Mouse (Mus musculus): ENCODE data around the gene Zcchc2. TPM values are rescaled to one million over a fixed set of nuclear protein-coding genes. Genes with fewer than 3 reads are reported as not detected.

Gene Zcchc2
- polyA plus RNA-seq, 1 experiment from 2014 or later, result 1.9 TPM

- Histone ChIP-seq H3K4me1 (ENCODE audit: control insufficient read depth, insufficient read depth, low read length) (no peaks in the 10 kb centered on the region; the same call in 1 of the 2 replicates), H3K4me2 (ENCODE audit: low read depth, low read length) (no peak overlapping the region), H3K27ac (replicated peaks; ENCODE audit: low read depth, low read length) (no peak overlapping the region), H3K9me3 (replicated peaks; ENCODE audit: control insufficient read depth, low read length) (no peaks in the 10 kb centered on the region), H3K27me3 (ENCODE audit: control insufficient read depth, insufficient read depth, low read length) (no peaks in the 10 kb centered on the region), H3K4me3 (ENCODE audit: low read depth, low read length) (no peak overlapping the region), H3K9ac (replicated peaks; ENCODE audit: low read length) (no peak overlapping the region), H3K36me3 (replicated peaks; ENCODE audit: control insufficient read depth, insufficient read depth, low read depth, low read length) (no peaks in the 10 kb centered on the region)
- DNase-seq (ENCODE audit: low spot score) (no peak), ATAC-seq (replicated peaks; ENCODE audit: insufficient number of reproducible peaks, low FRiP score, low TSS enrichment, low read depth) (no peak)
- WGBS, result 85% methylated on average over 7 of the region's 7 CpGs
Measured at GRCm38 (mm10) chr1:106073166-106073565, 83.0 kb downstream of the Zcchc2 start.

GRCm38 (mm10) chr1:106074141-106074540 is 83.9 kb downstream of the Zcchc2 start:
- Histone ChIP-seq H3K9ac (replicated peaks; ENCODE audit: low read length) (no peak overlapping the region), H3K4me3 (ENCODE audit: low read depth, low read length) (no peak overlapping the region), H3K4me1 (ENCODE audit: control insufficient read depth, insufficient read depth, low read length) (no peaks in the 10 kb centered on the region; the same call in 1 of the 2 replicates), H3K27ac (replicated peaks; ENCODE audit: low read depth, low read length) (no peak overlapping the region), H3K27me3 (ENCODE audit: control insufficient read depth, insufficient read depth, low read length) (no peaks in the 10 kb centered on the region), H3K36me3 (replicated peaks; ENCODE audit: control insufficient read depth, insufficient read depth, low read depth, low read length) (no peaks in the 10 kb centered on the region), H3K4me2 (ENCODE audit: low read depth, low read length) (no peak overlapping the region), H3K9me3 (replicated peaks; ENCODE audit: control insufficient read depth, low read length) (no peaks in the 10 kb centered on the region)
- 80% methylated on average over 7 of the region's 7 CpGs for WGBS
- DNase-seq (ENCODE audit: low spot score), result no peak
- ATAC-seq (replicated peaks; ENCODE audit: insufficient number of reproducible peaks, low FRiP score, low TSS enrichment, low read depth), result no peak

GRCm38 (mm10) chr1:106074656-106075055 is 84.5 kb downstream of the Zcchc2 start:
- H3K4me1 ChIP-seq (ENCODE audit: control insufficient read depth, insufficient read depth, low read length), result no peaks in the 10 kb centered on the region; the same call in 1 of the 2 replicates
- no peak overlapping the region for H3K27ac ChIP-seq (replicated peaks; ENCODE audit: low read depth, low read length)
- no peak overlapping the region for H3K4me2 ChIP-seq (ENCODE audit: low read depth, low read length)
- no peaks in the 10 kb centered on the region for H3K27me3 ChIP-seq (ENCODE audit: control insufficient read depth, insufficient read depth, low read length)
- H3K9me3 ChIP-seq (replicated peaks; ENCODE audit: control insufficient read depth, low read length), result no peaks in the 10 kb centered on the region
- WGBS, result 89% methylated on average over 5 of the region's 5 CpGs
- H3K9ac ChIP-seq (replicated peaks; ENCODE audit: low read length), result no peak overlapping the region
- DNase-seq (ENCODE audit: low spot score), result no peak
- no peak for ATAC-seq (replicated peaks; ENCODE audit: insufficient number of reproducible peaks, low FRiP score, low TSS enrichment, low read depth)
- no peak overlapping the region for H3K4me3 ChIP-seq (ENCODE audit: low read depth, low read length)
- no peaks in the 10 kb centered on the region for H3K36me3 ChIP-seq (replicated peaks; ENCODE audit: control insufficient read depth, insufficient read depth, low read depth, low read length)

GRCm38 (mm10) chr1:106076641-106077040 is 86.4 kb downstream of the Zcchc2 start:
- WGBS, result 81% methylated on average over 3 of the region's 3 CpGs
- Histone ChIP-seq H3K4me2 (ENCODE audit: low read depth, low read length) (no peak overlapping the region), H3K4me3 (ENCODE audit: low read depth, low read length) (no peak overlapping the region), H3K27ac (replicated peaks; ENCODE audit: low read depth, low read length) (no peak overlapping the region), H3K27me3 (ENCODE audit: control insufficient read depth, insufficient read depth, low read length) (no peaks in the 10 kb centered on the region), H3K36me3 (replicated peaks; ENCODE audit: control insufficient read depth, insufficient read depth, low read depth, low read length) (no peaks in the 10 kb centered on the region), H3K4me1 (ENCODE audit: control insufficient read depth, insufficient read depth, low read length) (no peaks in the 10 kb centered on the region; the same call in 1 of the 2 replicates), H3K9me3 (replicated peaks; ENCODE audit: control insufficient read depth, low read length) (no peaks in the 10 kb centered on the region), H3K9ac (replicated peaks; ENCODE audit: low read length) (no peak overlapping the region)
- DNase-seq (ENCODE audit: low spot score) (no peak), ATAC-seq (replicated peaks; ENCODE audit: insufficient number of reproducible peaks, low FRiP score, low TSS enrichment, low read depth) (no peak)

GRCm38 (mm10) chr1:106077166-106077565 is 87.0 kb downstream of the Zcchc2 start:
- no peak overlapping the region for H3K9ac ChIP-seq (replicated peaks; ENCODE audit: low read length)
- no peaks in the 10 kb centered on the region for H3K9me3 ChIP-seq (replicated peaks; ENCODE audit: control insufficient read depth, low read length)
- H3K27ac ChIP-seq (replicated peaks; ENCODE audit: low read depth, low read length), result no peak overlapping the region
- H3K4me3 ChIP-seq (ENCODE audit: low read depth, low read length), result no peak overlapping the region
- no peaks in the 10 kb centered on the region; the same call in 1 of the 2 replicates for H3K4me1 ChIP-seq (ENCODE audit: control insufficient read depth, insufficient read depth, low read length)
- H3K27me3 ChIP-seq (ENCODE audit: control insufficient read depth, insufficient read depth, low read length), result no peaks in the 10 kb centered on the region
- WGBS, result 87% methylated on average over 3 of the region's 3 CpGs
- ATAC-seq (replicated peaks; ENCODE audit: insufficient number of reproducible peaks, low FRiP score, low TSS enrichment, low read depth), result no peak
- no peak overlapping the region for H3K4me2 ChIP-seq (ENCODE audit: low read depth, low read length)
- no peaks in the 10 kb centered on the region for H3K36me3 ChIP-seq (replicated peaks; ENCODE audit: control insufficient read depth, insufficient read depth, low read depth, low read length)
- no peak for DNase-seq (ENCODE audit: low spot score)

Other genes with a start within 250 kb of the Zcchc2 start
- 0.38 and 0.46 TPM in 2 replicates for gene Tnfrsf11a, start 209.7 kb upstream of the Zcchc2 start, polyA plus RNA-seq (2014; fragmentation: Nextera tagmentation; extraction: Ambion mirVana)
- 3.8 and 4.2 TPM in 2 replicates for gene Phlpp1, start 181.3 kb downstream of the Zcchc2 start, polyA plus RNA-seq (2014; fragmentation: Nextera tagmentation; extraction: Ambion mirVana)

Data from embryonic facial prominence, embryonic 11.5 days (tissue).